Mouse (Mus musculus): Measurements from ENCODE around the gene Gldc. TPM values are rescaled to one million over a fixed set of nuclear protein-coding genes. Genes with fewer than 3 reads are reported as not detected.

Gldc gene
- polyA plus RNA-seq, 1 experiment from 2014 or later = 24.7 TPM

DNA sequence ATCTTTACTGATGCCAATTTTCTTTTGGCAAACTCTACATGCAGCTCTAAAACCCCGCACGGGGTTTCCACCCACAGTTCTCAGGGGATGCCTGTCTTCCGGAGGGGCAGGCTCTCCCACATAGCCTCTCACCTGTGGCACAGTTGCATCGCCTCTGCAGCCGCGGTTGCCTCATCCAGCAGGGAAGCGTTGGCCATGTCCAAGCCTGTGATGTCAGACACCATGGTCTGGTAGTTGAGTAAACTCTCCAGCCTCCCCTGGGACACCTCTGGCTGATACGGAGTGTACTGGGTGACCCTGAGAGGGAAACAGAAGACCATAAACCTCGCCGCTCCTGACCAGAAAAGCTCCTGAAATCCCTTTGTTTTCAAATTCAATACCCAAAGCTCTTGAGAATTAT lies 23.9 kb downstream of the Gldc start:
- 89% methylated on average over 10 of the region's 10 CpGs for whole genome bisulfite sequencing
- H3K27ac ChIP-seq (replicated peaks) = no peak overlapping the region
- peaks cover 24% of the 10 kb centered on the region for H3K36me3 ChIP-seq
- H3K4me3 ChIP-seq = no peak overlapping the region
- DNase-seq (ENCODE audit: low spot score) = no peak
- no peaks in the 10 kb centered on the region for H3K9me3 ChIP-seq (replicated peaks)
- H3K4me1 ChIP-seq = peaks cover 27% of the 10 kb centered on the region
- H3K27me3 ChIP-seq (ENCODE audit: low read depth, poor library complexity, severe bottlenecking) = no peaks in the 10 kb centered on the region

DNA sequence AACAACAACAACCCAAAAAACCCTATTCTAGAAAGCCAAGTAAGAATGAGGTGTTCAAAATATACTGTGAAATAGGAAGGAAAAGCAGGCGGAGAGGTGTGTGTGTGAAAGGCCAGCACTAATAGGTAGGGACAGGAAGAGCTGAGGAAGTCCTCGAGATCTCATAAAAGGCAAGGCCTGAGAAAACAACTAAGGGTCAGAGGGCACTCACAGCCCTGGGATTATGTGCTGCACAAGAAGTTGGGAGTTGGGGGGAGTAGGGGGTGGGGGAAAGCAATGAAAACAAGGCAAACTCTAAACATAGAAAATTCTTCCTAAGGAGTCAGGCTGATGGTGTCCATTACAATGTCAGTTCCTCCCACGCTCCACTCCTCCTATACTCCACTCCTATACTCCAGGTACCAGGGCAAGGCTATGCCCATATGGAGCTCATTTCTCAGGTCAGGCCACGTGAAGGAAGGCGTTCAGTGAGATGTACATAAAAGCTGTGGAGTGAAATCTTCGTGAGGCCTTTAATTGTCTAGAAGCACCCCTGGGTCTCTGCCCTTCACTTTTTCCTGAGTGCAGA lies 25.9 kb downstream of the Gldc start:
- DNase-seq (ENCODE audit: low spot score) = no peak
- WGBS = 57% methylated on average over 6 of the region's 6 CpGs
- Histone ChIP-seq H3K27ac (replicated peaks) (no peak overlapping the region), H3K4me1 (peaks cover 17% of the 10 kb centered on the region), H3K9me3 (replicated peaks) (no peaks in the 10 kb centered on the region), H3K4me3 (no peak overlapping the region), H3K27me3 (ENCODE audit: low read depth, poor library complexity, severe bottlenecking) (no peaks in the 10 kb centered on the region), H3K36me3 (peaks cover 44% of the 10 kb centered on the region)

- 82% methylated on average over 4 of the region's 4 CpGs for WGBS
- H3K4me1 ChIP-seq = peaks cover 5% of the 10 kb centered on the region
- no peak overlapping the region for H3K4me3 ChIP-seq
- H3K36me3 ChIP-seq = peaks cover 57% of the 10 kb centered on the region
- no peaks in the 10 kb centered on the region for H3K9me3 ChIP-seq (replicated peaks)
- H3K27ac ChIP-seq (replicated peaks) = no peak overlapping the region
- H3K27me3 ChIP-seq (ENCODE audit: low read depth, poor library complexity, severe bottlenecking) = no peaks in the 10 kb centered on the region
- no peak for DNase-seq (ENCODE audit: low spot score)
Observed at GRCm38 (mm10) chr19:30147306-30147705, 27.9 kb downstream of the Gldc start.

GRCm38 (mm10) chr19:30146761-30147160 lies 28.5 kb downstream of the Gldc start:
- WGBS = 83% methylated on average over 6 of the region's 6 CpGs

GRCm38 (mm10) chr19:30145106-30145505 lies 30.1 kb downstream of the Gldc start:
- Histone ChIP-seq H3K27ac (replicated peaks) (no peak overlapping the region), H3K36me3 (peaks cover 52% of the 10 kb centered on the region), H3K9me3 (replicated peaks) (no peaks in the 10 kb centered on the region), H3K27me3 (ENCODE audit: low read depth, poor library complexity, severe bottlenecking) (no peaks in the 10 kb centered on the region), H3K4me3 (no peak overlapping the region), H3K4me1 (peaks cover 5% of the 10 kb centered on the region)
- 95% methylated on average over 4 of the region's 4 CpGs for WGBS
- no peak for DNase-seq (ENCODE audit: low spot score)

More at GRCm38 (mm10) chr19:30146761-30147160, 28.5 kb downstream of the Gldc start:
- H3K4me3 ChIP-seq = no peak overlapping the region
- peaks cover 59% of the 10 kb centered on the region for H3K36me3 ChIP-seq
- H3K4me1 ChIP-seq = peaks cover 5% of the 10 kb centered on the region
- no peaks in the 10 kb centered on the region for H3K27me3 ChIP-seq (ENCODE audit: low read depth, poor library complexity, severe bottlenecking)
- DNase-seq (ENCODE audit: low spot score) = no peak
- H3K27ac ChIP-seq (replicated peaks) = no peak overlapping the region
- no peaks in the 10 kb centered on the region for H3K9me3 ChIP-seq (replicated peaks)

DNA sequence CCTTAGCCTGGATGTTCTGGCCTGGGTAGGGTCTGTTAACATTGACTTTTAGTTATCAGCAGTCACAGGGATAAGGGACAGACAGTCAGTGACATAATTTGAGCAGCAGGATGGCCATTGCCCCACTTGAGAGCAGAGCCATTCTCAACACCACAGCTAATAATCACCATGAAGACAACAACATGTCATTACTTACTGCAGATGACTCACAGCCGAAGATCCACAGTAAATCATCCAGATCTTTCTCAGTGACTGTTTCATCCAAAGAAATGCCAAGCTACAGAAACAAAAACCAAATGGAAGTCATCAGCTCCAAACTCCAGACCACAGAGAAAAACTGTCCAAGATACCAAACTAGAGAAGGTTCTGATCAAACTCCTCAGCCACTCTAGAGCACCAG lies 38.9 kb downstream of the Gldc start:
- Histone ChIP-seq H3K4me1 (no peaks in the 10 kb centered on the region), H3K27me3 (ENCODE audit: low read depth, poor library complexity, severe bottlenecking) (no peaks in the 10 kb centered on the region), H3K36me3 (peaks cover 71% of the 10 kb centered on the region), H3K27ac (replicated peaks) (no peak overlapping the region), H3K4me3 (no peak overlapping the region), H3K9me3 (replicated peaks) (no peaks in the 10 kb centered on the region)
- WGBS = 94% methylated on average over 1 of the region's 1 CpGs
- no peak for DNase-seq (ENCODE audit: low spot score)

DNA sequence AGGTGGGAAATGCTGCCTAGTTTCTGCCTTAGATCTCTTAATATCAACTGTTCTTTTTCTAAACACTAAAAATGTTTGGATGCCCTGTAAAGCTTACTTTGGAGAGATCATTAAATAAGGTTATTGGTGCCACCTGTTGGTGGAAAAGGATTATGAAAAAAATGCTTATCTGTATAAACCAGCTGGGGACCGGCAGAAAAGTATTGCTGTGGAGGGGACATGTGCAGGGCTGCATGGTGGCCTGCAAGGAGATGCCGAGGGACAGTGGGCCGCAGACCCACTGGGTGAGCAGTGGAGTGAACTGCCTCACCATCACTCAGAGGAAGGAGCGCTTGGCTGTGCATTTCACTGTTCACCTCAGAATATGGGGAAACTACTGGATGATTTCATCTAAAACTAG lies 47.1 kb downstream of the Gldc start:
- no peaks in the 10 kb centered on the region for H3K27me3 ChIP-seq (ENCODE audit: low read depth, poor library complexity, severe bottlenecking)
- H3K27ac ChIP-seq (replicated peaks) = no peak overlapping the region
- no peak overlapping the region for H3K4me3 ChIP-seq
- H3K4me1 ChIP-seq = peaks cover 15% of the 10 kb centered on the region; the same call in 1 of the 2 replicates
- no peak for DNase-seq (ENCODE audit: low spot score)
- H3K36me3 ChIP-seq = peaks cover 59% of the 10 kb centered on the region
- no peaks in the 10 kb centered on the region for H3K9me3 ChIP-seq (replicated peaks)
- 89% methylated on average over 4 of the region's 4 CpGs for WGBS

GRCm38 (mm10) chr19:30125670-30126059 lies 49.6 kb downstream of the Gldc start:
- Histone ChIP-seq H3K36me3 (peaks cover 47% of the 10 kb centered on the region), H3K4me3 (no peak overlapping the region), H3K4me1 (peaks cover 15% of the 10 kb centered on the region; the same call in 1 of the 2 replicates), H3K9me3 (replicated peaks) (no peaks in the 10 kb centered on the region), H3K27me3 (ENCODE audit: low read depth, poor library complexity, severe bottlenecking) (no peaks in the 10 kb centered on the region), H3K27ac (replicated peaks) (no peak overlapping the region)
- no peak for DNase-seq (ENCODE audit: low spot score)
- WGBS = 90% methylated on average over 7 of the region's 7 CpGs

GRCm38 (mm10) chr19:30124999-30125669 lies 50.1 kb downstream of the Gldc start:
- Histone ChIP-seq H3K36me3 (peaks cover 44% of the 10 kb centered on the region), H3K27me3 (ENCODE audit: low read depth, poor library complexity, severe bottlenecking) (no peaks in the 10 kb centered on the region), H3K27ac (replicated peaks) (no peak overlapping the region), H3K4me1 (peaks cover 17% of the 10 kb centered on the region), H3K4me3 (no peak overlapping the region), H3K9me3 (replicated peaks) (no peaks in the 10 kb centered on the region)
- no peak for DNase-seq (ENCODE audit: low spot score)
- 81% methylated on average over 7 of the region's 7 CpGs for WGBS

DNA sequence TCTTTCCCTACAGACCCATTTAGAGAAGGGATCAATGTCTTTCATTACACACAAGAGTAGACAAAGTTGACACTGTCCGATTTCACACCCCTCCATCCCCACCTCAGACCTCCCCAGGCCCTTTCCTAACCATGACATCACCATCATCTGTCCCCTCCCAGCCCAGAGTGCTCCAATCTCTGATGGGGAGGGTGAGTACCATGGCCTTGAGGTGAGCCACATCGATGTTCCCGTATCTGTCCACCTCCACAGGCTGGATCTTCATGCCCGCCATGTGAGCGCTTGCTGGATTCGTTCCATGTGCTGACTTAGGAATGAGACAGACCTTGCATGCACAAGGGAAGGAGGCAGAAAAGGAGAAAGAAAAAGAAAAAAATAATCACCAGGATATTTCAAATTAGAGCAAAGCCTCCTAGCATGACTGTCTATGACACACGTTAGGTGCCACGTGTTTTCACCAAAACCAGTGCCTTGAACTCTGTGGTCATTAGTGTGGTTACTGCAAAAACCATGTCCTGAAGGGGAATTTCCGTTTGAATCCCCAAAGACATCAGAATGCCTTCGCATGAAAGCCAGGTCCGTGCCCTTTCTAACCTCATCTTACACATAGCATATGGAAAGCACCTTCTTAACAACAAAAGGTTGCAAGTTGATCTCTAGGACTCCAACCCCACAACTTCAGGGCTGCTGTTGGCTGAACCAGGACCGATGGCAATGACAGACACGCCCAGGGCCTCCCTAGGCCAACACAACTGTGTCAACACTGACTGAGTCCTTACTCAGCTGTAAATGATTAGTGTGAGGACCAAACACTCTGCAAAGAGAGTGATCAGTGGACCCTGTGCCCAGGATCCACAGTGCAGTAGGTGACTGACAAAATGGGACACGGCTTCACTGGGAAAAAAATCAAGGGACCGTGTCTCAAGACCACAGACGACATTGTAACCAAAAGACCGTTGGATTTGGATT lies 56.6 kb downstream of the Gldc start:
- H3K4me3 ChIP-seq = no peak overlapping the region
- H3K27me3 ChIP-seq (ENCODE audit: low read depth, poor library complexity, severe bottlenecking) = no peaks in the 10 kb centered on the region
- H3K9me3 ChIP-seq (replicated peaks) = no peaks in the 10 kb centered on the region
- no peak for DNase-seq (ENCODE audit: low spot score)
- H3K27ac ChIP-seq (replicated peaks) = peak overlapping the region; percentile 67
- peaks cover 56% of the 10 kb centered on the region for H3K4me1 ChIP-seq
- H3K36me3 ChIP-seq = peaks cover 31% of the 10 kb centered on the region
- 87% methylated on average over 17 of the region's 17 CpGs for WGBS

GRCm38 (mm10) chr19:30117775-30118174 lies 57.5 kb downstream of the Gldc start:
- peak overlapping the region; percentile 67 for H3K27ac ChIP-seq (replicated peaks)
- peaks cover 56% of the 10 kb centered on the region for H3K4me1 ChIP-seq
- no peak for DNase-seq (ENCODE audit: low spot score)
- H3K27me3 ChIP-seq (ENCODE audit: low read depth, poor library complexity, severe bottlenecking) = no peaks in the 10 kb centered on the region
- no peak overlapping the region for H3K4me3 ChIP-seq
- no peaks in the 10 kb centered on the region for H3K9me3 ChIP-seq (replicated peaks)
- WGBS = 80% methylated on average over 9 of the region's 9 CpGs
- peaks cover 32% of the 10 kb centered on the region for H3K36me3 ChIP-seq

- WGBS = 75% methylated on average over 4 of the region's 4 CpGs
- Histone ChIP-seq H3K27me3 (ENCODE audit: low read depth, poor library complexity, severe bottlenecking) (no peaks in the 10 kb centered on the region), H3K27ac (replicated peaks) (peak overlapping the region; percentile 33; the same call in 1 of the 2 replicates), H3K9me3 (replicated peaks) (no peaks in the 10 kb centered on the region), H3K4me1 (peaks cover 56% of the 10 kb centered on the region), H3K4me3 (no peak overlapping the region), H3K36me3 (peaks cover 28% of the 10 kb centered on the region)
- no peak for DNase-seq (ENCODE audit: low spot score)
Observed at GRCm38 (mm10) chr19:30117241-30117640, 58.0 kb downstream of the Gldc start.

Measured in midbrain, embryonic 10.5 days (tissue).